In the genomic region with DNA sequence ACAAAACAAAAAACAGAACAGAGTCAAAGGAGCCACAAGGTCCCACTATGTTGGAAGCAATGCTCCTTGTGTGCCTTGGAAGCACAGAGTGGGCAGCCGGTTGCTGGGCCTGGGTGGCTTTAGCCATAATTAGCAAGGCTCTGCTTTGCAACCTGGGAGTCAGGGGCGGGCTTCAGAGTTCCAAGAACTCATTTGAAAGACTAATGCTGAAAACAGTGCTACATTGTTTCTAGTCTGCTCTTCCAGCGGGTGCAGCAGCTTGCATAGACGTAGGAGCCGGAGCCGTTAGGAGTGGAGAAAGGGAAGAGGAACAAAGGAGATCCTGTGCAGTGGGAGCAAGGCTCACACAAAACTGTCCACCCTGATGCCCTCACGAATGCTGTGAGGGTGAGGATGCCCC, we compare ENCODE assay signal across 9 mouse cellular contexts. TPM values are rescaled to one million over a fixed set of nuclear protein-coding genes. Genes with fewer than 3 reads are reported as not detected.
DNase-seq lines count a peak whose midpoint lies in the region; ATAC-seq and TF ChIP-seq lines count a peak whose summit lies in the region.
"Had no signal": no experiment of that assay in that cellular context is flagged by ENCODE, and none has a peak within 500 bp of the region (broad histone marks: within the 10 kb centered on the region; RNA-seq: fewer than 3 reads in every experiment).

No protein-coding gene starts in this region.

- no peak overlapping the region for H3K9ac ChIP-seq in kidney, postnatal 0 days (ENCODE audit: low read depth, low read length)
- H3K9ac ChIP-seq in hindbrain, embryonic 11.5 days (ENCODE audit: low read depth, low read length): no peak overlapping the region
- no peak overlapping the region for H3K9ac ChIP-seq in neural tube, embryonic 14.5 days (replicated peaks; ENCODE audit: low read depth, low read length)

- H3K4me2 ChIP-seq in kidney, postnatal 0 days (ENCODE audit: low read length): no peak overlapping the region
- H3K4me2 ChIP-seq in hindbrain, embryonic 11.5 days (replicated peaks; ENCODE audit: low read depth, low read length): no peak overlapping the region
- H3K4me2 ChIP-seq in neural tube, embryonic 14.5 days (ENCODE audit: low read depth, low read length): no peak overlapping the region

- peaks cover 9% of the 10 kb centered on the region; the same call in 1 of the 2 replicates for H3K4me1 ChIP-seq in kidney, postnatal 0 days (replicated peaks; ENCODE audit: insufficient read depth, low read length)
- peaks cover 14% of the 10 kb centered on the region for H3K4me1 ChIP-seq in embryonic facial prominence, embryonic 10.5 days
- H3K4me1 ChIP-seq in hindbrain, embryonic 11.5 days (replicated peaks; ENCODE audit: control insufficient read depth, insufficient read depth, low read length): 0 out of 2 replicates have a peak, but pooled peaks cover 2% of the 10 kb centered on the region
- no peaks in the 10 kb centered on the region for H3K4me1 ChIP-seq in neural tube, embryonic 14.5 days (ENCODE audit: control insufficient read depth, insufficient read depth, low read length)

- TF ChIP-seq CTCF in kidney, postnatal 0 days (IDR thresholded peaks at IDR 0.05; ENCODE audit: low read depth): no peak

- 0 out of 2 replicates have a peak overlapping the region, but pooled peaks have one; percentile 25 for H3K27ac ChIP-seq in kidney, postnatal 0 days
- peak overlapping the region; percentile 57 for H3K27ac ChIP-seq in embryonic facial prominence, embryonic 10.5 days (replicated peaks)
- H3K27ac ChIP-seq in hindbrain, embryonic 11.5 days (ENCODE audit: low read depth, low read length): no peak overlapping the region
- H3K27ac ChIP-seq in neural tube, embryonic 14.5 days (ENCODE audit: low read depth, low read length): no peak overlapping the region

- no peaks in the 10 kb centered on the region for H3K9me3 ChIP-seq in kidney, postnatal 0 days (replicated peaks; ENCODE audit: low read length)
- no peaks in the 10 kb centered on the region for H3K9me3 ChIP-seq in embryonic facial prominence, embryonic 10.5 days
- no peaks in the 10 kb centered on the region for H3K9me3 ChIP-seq in hindbrain, embryonic 11.5 days (ENCODE audit: control insufficient read depth, low read length)
- no peaks in the 10 kb centered on the region for H3K9me3 ChIP-seq in neural tube, embryonic 14.5 days (ENCODE audit: control insufficient read depth, low read length)

- no peak overlapping the region for H3K4me3 ChIP-seq in kidney, postnatal 0 days (replicated peaks; ENCODE audit: low read depth, low read length)
- no peak overlapping the region for H3K4me3 ChIP-seq in embryonic facial prominence, embryonic 10.5 days
- H3K4me3 ChIP-seq in hindbrain, embryonic 11.5 days (ENCODE audit: low read depth, low read length): no peak overlapping the region
- H3K4me3 ChIP-seq in neural tube, embryonic 14.5 days (ENCODE audit: low read depth, low read length): no peak overlapping the region

- intact Hi-C loops in gastrocnemius, postnatal 36 days (cut with DNase I): no loop called here

- ATAC-seq in kidney, postnatal 0 days (replicated peaks; ENCODE audit: low FRiP score, low read depth): no peak
- ATAC-seq in hindbrain, embryonic 11.5 days (ENCODE audit: low FRiP score): peak; percentile 60
- peak; percentile 48; the same call in 1 of the 2 replicates for ATAC-seq in neural tube, embryonic 14.5 days (ENCODE audit: low read depth)
- ATAC-seq in megakaryocyte progenitor cell, adult 5-6 weeks (replicated peaks; ENCODE audit: poor library complexity): no peak

- H3K27me3 ChIP-seq in kidney, postnatal 0 days (ENCODE audit: insufficient read depth, low read length): no peaks in the 10 kb centered on the region
- H3K27me3 ChIP-seq in embryonic facial prominence, embryonic 10.5 days (replicated peaks; ENCODE audit: low read depth, poor library complexity, severe bottlenecking): no peaks in the 10 kb centered on the region
- no peaks in the 10 kb centered on the region for H3K27me3 ChIP-seq in hindbrain, embryonic 11.5 days (ENCODE audit: control insufficient read depth, insufficient read depth, low read length)
- H3K27me3 ChIP-seq in neural tube, embryonic 14.5 days (ENCODE audit: control insufficient read depth, insufficient read depth, low read length): no peaks in the 10 kb centered on the region
- H3K27me3 ChIP-seq: Patski had no signal

- no peak for DNase-seq in kidney, postnatal 0 days (ENCODE audit: low spot score)
- no peak for DNase-seq in kidney, postnatal 25 days
- DNase-seq in embryonic facial prominence, embryonic 10.5 days (ENCODE audit: low spot score): peak; percentile 16
- peak; percentile 39 for DNase-seq in hindbrain, embryonic 11.5 days (ENCODE audit: low spot score)
- no peak for DNase-seq in ovary, postnatal 10 days (ENCODE audit: low spot score)
- no peak for DNase-seq in gastrocnemius, postnatal 36 days

- H3K36me3 ChIP-seq in kidney, postnatal 0 days (ENCODE audit: insufficient read depth, low read length): no peaks in the 10 kb centered on the region
- H3K36me3 ChIP-seq in embryonic facial prominence, embryonic 10.5 days (replicated peaks): no peaks in the 10 kb centered on the region
- no peaks in the 10 kb centered on the region for H3K36me3 ChIP-seq in hindbrain, embryonic 11.5 days (ENCODE audit: control insufficient read depth, insufficient read depth, low read length)
- H3K36me3 ChIP-seq in neural tube, embryonic 14.5 days (ENCODE audit: control insufficient read depth, insufficient read depth, low read length): no peaks in the 10 kb centered on the region

- WGBS in kidney, postnatal 0 days: 60% methylated on average over 7 of the region's 7 CpGs
- WGBS in embryonic facial prominence, embryonic 10.5 days: 24% methylated on average over 7 of the region's 7 CpGs
- WGBS in hindbrain, embryonic 11.5 days: 22% methylated on average over 7 of the region's 7 CpGs
- 29% methylated on average over 7 of the region's 7 CpGs for WGBS in neural tube, embryonic 14.5 days

RNA-seq across cellular contexts. Expression of a gene that starts 19.0 kb away (rescaled TPM):
- 0.19 and 0.30 TPM in 2 replicates for polyA plus RNA-seq in kidney, postnatal 0 days (2015; fragmentation: Nextera tagmentation; extraction: Ambion mirVana)
- polyA plus RNA-seq in embryonic facial prominence, embryonic 10.5 days (2016; fragmentation: Nextera tagmentation; extraction: Ambion mirVana): 0.50 and 0.57 TPM in 2 replicates
- 0.40 and 0.59 TPM in 2 replicates for polyA plus RNA-seq in hindbrain, embryonic 11.5 days (2014; fragmentation: Nextera tagmentation; extraction: Ambion mirVana)
- 0.15 and 3.1 TPM in 2 replicates for polyA plus RNA-seq in neural tube, embryonic 14.5 days (2014; fragmentation: Nextera tagmentation; extraction: Ambion mirVana)
- under 1 TPM in 1 of 2 experiments, not detected in 1; 0.18 TPM for total RNA-seq in gastrocnemius, postnatal 36 days (2021)
- not detected in 2 replicates for total RNA-seq in megakaryocyte progenitor cell, adult 5-6 weeks (2015)
- total RNA-seq in megakaryocyte progenitor cell, adult 5-6 weeks (2017): not detected in 2 replicates
- polyA plus RNA-seq: Patski had no signal

RNA-seq across cellular contexts. Expression of a gene that starts 37.0 kb away (rescaled TPM):
- polyA plus RNA-seq in kidney, postnatal 0 days (2015; fragmentation: Nextera tagmentation; extraction: Ambion mirVana): 0.11 and 0.18 TPM in 2 replicates
- polyA plus RNA-seq in embryonic facial prominence, embryonic 10.5 days (2016; fragmentation: Nextera tagmentation; extraction: Ambion mirVana): not detected in 2 replicates
- 0.15 TPM in 1 of 2 replicates, not detected in the other for polyA plus RNA-seq in hindbrain, embryonic 11.5 days (2014; fragmentation: Nextera tagmentation; extraction: Ambion mirVana)
- polyA plus RNA-seq in neural tube, embryonic 14.5 days (2014; fragmentation: Nextera tagmentation; extraction: Ambion mirVana): 0.93 TPM in 1 of 2 replicates, not detected in the other
- total RNA-seq in gastrocnemius, postnatal 36 days (2021): under 1 TPM; 0.67 to 0.79 TPM
- not detected in 2 replicates for total RNA-seq in megakaryocyte progenitor cell, adult 5-6 weeks (2015)
- not detected in 2 replicates for total RNA-seq in megakaryocyte progenitor cell, adult 5-6 weeks (2017)
- polyA plus RNA-seq: Patski had no signal

Comparison
In these comparisons a context has a peak if more than half of its experiments do, and no peak if none do; other contexts are left out.
1. ATAC-seq: peak in hindbrain, embryonic 11.5 days (single experiment) and neural tube, embryonic 14.5 days (single experiment); none in kidney, postnatal 0 days (single experiment) and megakaryocyte progenitor cell, adult 5-6 weeks (single experiment).
2. DNase-seq: peak in embryonic facial prominence, embryonic 10.5 days (single experiment) and hindbrain, embryonic 11.5 days (single experiment); none in kidney, postnatal 0 days (single experiment), kidney, postnatal 25 days (0 of 2), ovary, postnatal 10 days (single experiment) and gastrocnemius, postnatal 36 days (0 of 2).
3. H3K27ac ChIP-seq: peak in kidney, postnatal 0 days (single experiment) and embryonic facial prominence, embryonic 10.5 days (single experiment); none in hindbrain, embryonic 11.5 days (single experiment) and neural tube, embryonic 14.5 days (single experiment).